Mouse (Mus musculus): Measurements from ENCODE around the gene Catsperg2. TPM values are rescaled to one million over a fixed set of nuclear protein-coding genes. Genes with fewer than 3 reads are reported as not detected.
A peak's percentile ranks its signal among the peaks of the same experiment; 100 is the strongest.
"Not testable (repeated sequence)": the region's sequence is repeated elsewhere in the genome, so short reads cannot be mapped to it uniquely, and the experiment has no call there.

The Catsperg2 gene
- 0.55 and 1.2 TPM in 2 replicates for polyA plus RNA-seq (2012; rRNA removed)

- DNase-seq (ENCODE audit: low read depth) = not testable (repeated sequence)
Measured at GRCm38 (mm10) chr7:29726860-29727259, at the start of gene Catsperg2. Gene Catsperg2, minus strand, starts transcription at chr7:29727032.

GRCm38 (mm10) chr7:29776568-29776967 is 49.7 kb upstream of the Catsperg2 start:
- no peak for DNase-seq (ENCODE audit: low read depth)

GRCm38 (mm10) chr7:29774371-29774770 is 47.5 kb upstream of the Catsperg2 start:
- DNase-seq (ENCODE audit: low read depth) = no peak

- DNase-seq (ENCODE audit: low read depth) = no peak
Measured at GRCm38 (mm10) chr7:29773503-29773902, 46.7 kb upstream of the Catsperg2 start.

- no peak for DNase-seq (ENCODE audit: low read depth)
Measured at GRCm38 (mm10) chr7:29768980-29769379, 42.1 kb upstream of the Catsperg2 start.

- peak; percentile 92 for DNase-seq (ENCODE audit: low read depth)
Measured at GRCm38 (mm10) chr7:29768090-29768900, 41.5 kb upstream of the Catsperg2 start, which contains the start of gene Zfp84. Gene Zfp84, plus strand, starts transcription at chr7:29768552.

GRCm38 (mm10) chr7:29767058-29767686 is 40.3 kb upstream of the Catsperg2 start:
- peak; percentile 62 for DNase-seq (ENCODE audit: low read depth)

GRCm38 (mm10) chr7:29764702-29765101 is 37.9 kb upstream of the Catsperg2 start:
- DNase-seq (ENCODE audit: low read depth) = no peak

- DNase-seq (ENCODE audit: low read depth) = no peak
Measured at GRCm38 (mm10) chr7:29760476-29760875, 33.6 kb upstream of the Catsperg2 start.

GRCm38 (mm10) chr7:29742258-29742657 is 15.4 kb upstream of the Catsperg2 start:
- DNase-seq (ENCODE audit: low read depth) = no peak

- DNase-seq (ENCODE audit: low read depth) = no peak
Measured at GRCm38 (mm10) chr7:29728055-29728454, 1.2 kb upstream of the Catsperg2 start.

- not testable (repeated sequence) for DNase-seq (ENCODE audit: low read depth)
Measured at GRCm38 (mm10) chr7:29725461-29726142, 1.2 kb downstream of the Catsperg2 start.

- DNase-seq (ENCODE audit: low read depth) = not testable (repeated sequence)
Measured at GRCm38 (mm10) chr7:29708891-29709290, 17.9 kb downstream of the Catsperg2 start.

- DNase-seq (ENCODE audit: low read depth) = not testable (repeated sequence)
Measured at GRCm38 (mm10) chr7:29695231-29695630, 31.6 kb downstream of the Catsperg2 start.

- DNase-seq (ENCODE audit: low read depth) = no peak
Measured at GRCm38 (mm10) chr7:29681868-29682267, 45.0 kb downstream of the Catsperg2 start.

Other genes starting within 250 kb of the Catsperg2 start
- gene Sipa1l3, start 208.4 kb downstream of the Catsperg2 start, polyA plus RNA-seq (2012; rRNA removed) = 37.4 and 55.0 TPM in 2 replicates
- 4.9 and 5.2 TPM in 2 replicates for gene Zfp84, start 41.5 kb upstream of the Catsperg2 start, polyA plus RNA-seq (2012; rRNA removed)
- gene Zfp30, start 57.0 kb upstream of the Catsperg2 start, polyA plus RNA-seq (2012; rRNA removed) = 1.5 and 1.9 TPM in 2 replicates
- 3.0 and 4.6 TPM in 2 replicates for gene Zfp790, start 89.1 kb upstream of the Catsperg2 start, polyA plus RNA-seq (2012; rRNA removed)
- gene Zfp940, start 126.6 kb upstream of the Catsperg2 start, polyA plus RNA-seq (2012; rRNA removed) = 0.20 and 0.37 TPM in 2 replicates
- gene Zfp420, start 132.9 kb upstream of the Catsperg2 start, polyA plus RNA-seq (2012; rRNA removed) = 2.0 and 2.1 TPM in 2 replicates
- 2.9 and 3.5 TPM in 2 replicates for gene Zfp27, start 179.5 kb upstream of the Catsperg2 start, polyA plus RNA-seq (2012; rRNA removed)
- gene Zfp383, start 181.2 kb upstream of the Catsperg2 start, polyA plus RNA-seq (2012; rRNA removed) = 2.3 and 2.5 TPM in 2 replicates
- gene Zfp74, start 227.1 kb upstream of the Catsperg2 start, polyA plus RNA-seq (2012; rRNA removed) = 5.4 and 5.7 TPM in 2 replicates